Mouse (Mus musculus) lung, embryonic 14.5 days (tissue): Measurements from ENCODE around the gene Kif23. TPM values are rescaled to one million over a fixed set of nuclear protein-coding genes. Genes with fewer than 3 reads are reported as not detected.
A peak's percentile ranks its signal among the peaks of the same experiment; 100 is the strongest.

ENCODE experiments used
- ATAC-seq: fragments of 200-750 bp; cut with Nextera tagmentation; 2 replicates; pipeline ENCODE4 v1.8.0; 2017; ENCODE audit warnings: mild to moderate bottlenecking, moderate TSS enrichment, moderate library complexity; ENCODE audit not compliant: insufficient read depth
- DNase-seq: peaks from one replicate; pipeline ENCODE4 v3.0.0-alpha.2; 2015
- H3K27ac ChIP-seq: fragments of 300-500 bp; sonication (generic); 2 replicates; pipeline ENCODE4 v1.5.1; 2014; ENCODE audit warnings: low read depth, mild to moderate bottlenecking, moderate library complexity
- H3K27me3 ChIP-seq: fragments of 300-500 bp; sonication (generic); 2 replicates; pipeline ENCODE4 v1.6.1; 2014; ENCODE audit warnings: low read length, control low read depth; ENCODE audit not compliant: insufficient read depth
- H3K36me3 ChIP-seq: fragments of 300-500 bp; sonication (generic); 2 replicates; pipeline ENCODE4 v1.6.1; 2014; ENCODE audit warnings: control low read depth; ENCODE audit not compliant: insufficient read depth
- H3K4me1 ChIP-seq: fragments of 300-500 bp; sonication (generic); 2 replicates; pipeline ENCODE4 v1.6.1; 2014; ENCODE audit warnings: antibody characterized with exemption, control low read depth; ENCODE audit not compliant: insufficient read depth
- H3K4me2 ChIP-seq: fragments of 300-500 bp; sonication (generic); 2 replicates; pipeline ENCODE4 v1.6.1; 2014; ENCODE audit warnings: mild to moderate bottlenecking
- H3K4me3 ChIP-seq: fragments of 300-500 bp; sonication (generic); 2 replicates; pipeline ENCODE4 v1.5.1; 2014; ENCODE audit warnings: low read depth, low read length
- H3K9ac ChIP-seq: fragments of 300-500 bp; sonication (generic); 2 replicates; pipeline ENCODE4 v1.6.1; 2014
- H3K9me3 ChIP-seq: fragments of 300-500 bp; sonication (generic); 2 replicates; pipeline ENCODE4 v1.6.1; 2016; ENCODE audit warnings: low read depth, low read length, control low read depth
- CTCF ChIP-seq: IDR thresholded peaks from 2 replicates; pipeline ENCODE4 v1.5.1; 2016; ENCODE audit warnings: antibody characterized with exemption, low read depth
- WGBS: fragments of 180-500 bp; shearing (Covaris S2); extraction: QIAGEN DNeasy Blood & Tissue Kit; methylation state at CpG from one replicate; pipeline ENCODE4 v1.1.7; 2014; 5-methylcytosine and 5-hydroxymethylcytosine counted together
- polyA plus RNA-seq: library from polyadenylated mRNA; unstranded; fragments of >200 nt; fragmentation: Nextera tagmentation; extraction: Ambion mirVana; gene quantifications from 2 replicates; pipeline ENCODE4 v1.2.1, GENCODE M21; 2014

The Kif23 gene
- polyA plus RNA-seq, 1 experiment from 2014 or later: 164 TPM

GRCm38 (mm10) chr9:61895014-61895413 is 51.6 kb downstream of the Kif23 start:
- peak; percentile 68 for DNase-seq
- no peak for TF ChIP-seq CTCF
- Histone ChIP-seq H3K9ac (no peak overlapping the region), H3K36me3 (no peaks in the 10 kb centered on the region), H3K9me3 (no peaks in the 10 kb centered on the region), H3K4me2 (no peak overlapping the region), H3K27ac (peak overlapping the region; percentile 19; the same call in 1 of the 2 replicates), H3K4me3 (no peak overlapping the region), H3K4me1 (peaks cover 5% of the 10 kb centered on the region; the same call in 1 of the 2 replicates), H3K27me3 (peaks cover 8% of the 10 kb centered on the region; the same call in 1 of the 2 replicates)
- WGBS: 44% methylated on average over 8 of the region's 8 CpGs
- no peak for ATAC-seq

- no peak overlapping the region for H3K9ac ChIP-seq
- no peaks in the 10 kb centered on the region for H3K9me3 ChIP-seq
- DNase-seq (peak; percentile 44), ATAC-seq (no peak)
- no peaks in the 10 kb centered on the region for H3K27me3 ChIP-seq
- no peak overlapping the region for H3K4me3 ChIP-seq
- no peaks in the 10 kb centered on the region for H3K36me3 ChIP-seq
- peaks cover 5% of the 10 kb centered on the region; the same call in 1 of the 2 replicates for H3K4me1 ChIP-seq
- H3K4me2 ChIP-seq: no peak overlapping the region
- no peak for TF ChIP-seq CTCF
- 47% methylated on average over 8 of the region's 8 CpGs for whole genome bisulfite sequencing
- H3K27ac ChIP-seq: no peak overlapping the region
Measured at GRCm38 (mm10) chr9:61889855-61890254, 56.7 kb downstream of the Kif23 start.

GRCm38 (mm10) chr9:61887661-61888379 is 58.8 kb downstream of the Kif23 start:
- 55% methylated on average over 11 of the region's 11 CpGs for WGBS
- no peak for ATAC-seq

GRCm38 (mm10) chr9:61885964-61886363 is 60.6 kb downstream of the Kif23 start:
- DNase-seq (no peak), ATAC-seq (no peak)
- TF ChIP-seq CTCF: no peak
- Histone ChIP-seq H3K4me2 (no peak overlapping the region), H3K9me3 (no peaks in the 10 kb centered on the region), H3K4me1 (no peaks in the 10 kb centered on the region), H3K27ac (no peak overlapping the region), H3K36me3 (no peaks in the 10 kb centered on the region), H3K27me3 (no peaks in the 10 kb centered on the region), H3K4me3 (no peak overlapping the region), H3K9ac (no peak overlapping the region)
- 84% methylated on average over 7 of the region's 7 CpGs for WGBS

More at GRCm38 (mm10) chr9:61887661-61888379, 58.8 kb downstream of the Kif23 start:
- TF ChIP-seq CTCF: no peak
- Histone ChIP-seq H3K4me2 (no peak overlapping the region), H3K4me3 (no peak overlapping the region), H3K36me3 (no peaks in the 10 kb centered on the region), H3K9ac (no peak overlapping the region), H3K27me3 (no peaks in the 10 kb centered on the region), H3K9me3 (no peaks in the 10 kb centered on the region), H3K4me1 (no peaks in the 10 kb centered on the region), H3K27ac (no peak overlapping the region)
- peak; percentile 31 for DNase-seq

- WGBS: 64% methylated on average over 13 of the region's 13 CpGs
Measured at GRCm38 (mm10) chr9:61884936-61885335, 61.6 kb downstream of the Kif23 start.

GRCm38 (mm10) chr9:61884375-61884774 is 62.2 kb downstream of the Kif23 start:
- Histone ChIP-seq H3K9me3 (no peaks in the 10 kb centered on the region), H3K4me2 (no peak overlapping the region), H3K4me3 (no peak overlapping the region), H3K4me1 (no peaks in the 10 kb centered on the region), H3K9ac (no peak overlapping the region), H3K27me3 (no peaks in the 10 kb centered on the region), H3K27ac (no peak overlapping the region), H3K36me3 (no peaks in the 10 kb centered on the region)
- ATAC-seq (no peak), DNase-seq (no peak)
- no peak for TF ChIP-seq CTCF
- 81% methylated on average over 7 of the region's 7 CpGs for WGBS

More at GRCm38 (mm10) chr9:61884936-61885335, 61.6 kb downstream of the Kif23 start:
- no peak overlapping the region for H3K27ac ChIP-seq
- no peak overlapping the region for H3K9ac ChIP-seq
- H3K9me3 ChIP-seq: no peaks in the 10 kb centered on the region
- TF ChIP-seq CTCF: no peak
- H3K36me3 ChIP-seq: no peaks in the 10 kb centered on the region
- H3K27me3 ChIP-seq: no peaks in the 10 kb centered on the region
- H3K4me2 ChIP-seq: no peak overlapping the region
- DNase-seq: no peak
- ATAC-seq: no peak
- H3K4me1 ChIP-seq: no peaks in the 10 kb centered on the region
- no peak overlapping the region for H3K4me3 ChIP-seq

GRCm38 (mm10) chr9:61882179-61882578 is 64.4 kb downstream of the Kif23 start:
- Histone ChIP-seq H3K4me1 (peaks cover 6% of the 10 kb centered on the region), H3K4me3 (no peak overlapping the region), H3K9me3 (no peaks in the 10 kb centered on the region), H3K27me3 (no peaks in the 10 kb centered on the region), H3K36me3 (no peaks in the 10 kb centered on the region), H3K27ac (no peak overlapping the region), H3K9ac (no peak overlapping the region), H3K4me2 (no peak overlapping the region)
- TF ChIP-seq CTCF: no peak
- 72% methylated on average over 3 of the region's 3 CpGs for WGBS
- ATAC-seq: no peak
- DNase-seq: no peak
